Mouse (Mus musculus) naive thymus-derived CD4-positive, alpha-beta T cell, adult 2 months (primary cell): ENCODE results near the gene Hnrnpa0.
"Not testable (repeated sequence)": the region's sequence is repeated elsewhere in the genome, so short reads cannot be mapped to it uniquely, and the experiment has no call there.

Experiments
- DNase-seq: peaks from one replicate; pipeline ENCODE4 v3.0.0-alpha.2; 2011; ENCODE audit warnings: low read depth

The Hnrnpa0 gene

DNA sequence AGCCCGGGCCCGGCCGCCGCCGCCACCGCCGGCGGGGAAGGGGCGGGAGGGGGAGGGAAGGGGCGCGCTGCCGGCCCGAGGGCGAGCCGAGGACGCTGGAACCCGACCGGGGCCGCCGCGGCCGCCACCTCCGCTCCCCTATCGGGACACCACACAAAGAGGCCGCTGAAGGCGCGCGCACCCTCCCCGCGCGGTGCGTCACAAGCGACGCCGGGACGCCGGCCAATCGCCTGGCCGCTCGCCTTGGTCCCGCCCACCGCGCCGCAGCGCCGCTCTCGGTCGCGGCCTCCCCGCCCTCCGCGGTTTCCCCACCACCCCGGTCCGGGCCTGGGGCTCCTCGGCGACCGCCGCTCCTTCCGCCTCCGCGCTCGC, at the start of gene Hnrnpa0:
Hnrnpa0 (minus strand) TSS at position 161 of the 372 bp plus-strand sequence.
- peak; percentile 97 for DNase-seq

DNA sequence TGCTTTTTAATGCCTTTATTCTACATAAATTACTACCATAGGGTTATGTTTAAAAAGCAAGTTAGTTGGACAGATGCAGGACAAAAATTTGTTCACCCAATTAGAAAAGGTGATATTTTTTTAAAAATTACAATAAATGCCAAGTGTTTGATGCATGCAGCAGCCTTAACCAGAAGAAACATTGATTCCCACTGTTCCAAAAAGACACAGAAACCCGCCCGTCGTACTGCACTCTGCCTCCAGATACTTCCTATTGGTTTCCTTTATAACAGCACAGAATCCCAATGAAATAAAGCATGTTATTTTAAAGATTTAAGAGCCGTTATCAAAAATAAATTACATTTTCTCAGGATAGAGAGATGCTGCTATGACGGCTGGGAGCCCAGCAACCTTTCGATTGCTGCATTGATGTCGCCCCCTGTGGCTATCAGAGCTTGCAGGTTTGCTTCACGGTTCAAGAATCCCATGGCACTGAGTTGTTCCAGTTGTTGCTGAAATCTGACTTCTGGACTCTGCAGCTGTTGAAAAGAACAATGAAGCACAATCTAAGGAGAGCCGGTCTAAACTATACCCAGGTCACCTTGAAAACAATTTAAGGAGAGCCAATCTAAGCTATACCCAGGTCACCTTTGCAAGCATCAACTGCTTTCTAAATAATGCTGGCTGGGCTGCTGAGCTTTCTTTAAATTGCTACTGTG, 49.3 kb upstream of the Hnrnpa0 start:
- DNase-seq: no peak

- no peak for DNase-seq
Measured at GRCm38 (mm10) chr13:58176105-58176504, 47.7 kb upstream of the Hnrnpa0 start.

- DNase-seq: no peak
Measured at GRCm38 (mm10) chr13:58168119-58168518, 39.8 kb upstream of the Hnrnpa0 start.

GRCm38 (mm10) chr13:58163343-58163742, 35.0 kb upstream of the Hnrnpa0 start:
- no peak for DNase-seq

- no peak for DNase-seq
Measured at GRCm38 (mm10) chr13:58160761-58161160, 32.4 kb upstream of the Hnrnpa0 start.

- DNase-seq: peak; percentile 93
Measured at GRCm38 (mm10) chr13:58158099-58158912, 29.9 kb upstream of the Hnrnpa0 start.

- DNase-seq: peak; percentile 78
Measured at GRCm38 (mm10) chr13:58157447-58158098, 29.2 kb upstream of the Hnrnpa0 start, which contains the start of gene Idnk. TSS of gene Idnk (plus strand) at chr13:58157649.

GRCm38 (mm10) chr13:58157036-58157435, 28.7 kb upstream of the Hnrnpa0 start:
- no peak for DNase-seq

DNA sequence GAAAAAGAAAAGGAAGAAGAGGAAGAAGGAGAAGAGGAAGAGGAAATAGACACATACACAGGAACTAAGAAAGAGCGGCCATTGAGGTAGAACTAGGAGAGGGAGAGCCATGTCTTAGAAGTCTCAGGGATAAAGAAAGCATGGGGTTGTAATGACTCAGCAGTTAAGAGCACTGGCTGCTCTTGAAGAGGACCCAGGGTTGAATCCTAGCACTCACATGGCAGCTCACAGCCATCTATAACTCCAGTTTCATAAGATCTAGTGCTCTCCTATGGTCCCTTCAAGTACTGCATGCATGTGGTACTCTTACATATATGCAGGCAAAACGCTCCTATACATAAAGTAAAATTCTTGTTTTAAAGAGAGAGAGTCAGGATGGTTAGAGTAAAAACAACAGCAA, 27.7 kb upstream of the Hnrnpa0 start:
- no peak for DNase-seq

DNA sequence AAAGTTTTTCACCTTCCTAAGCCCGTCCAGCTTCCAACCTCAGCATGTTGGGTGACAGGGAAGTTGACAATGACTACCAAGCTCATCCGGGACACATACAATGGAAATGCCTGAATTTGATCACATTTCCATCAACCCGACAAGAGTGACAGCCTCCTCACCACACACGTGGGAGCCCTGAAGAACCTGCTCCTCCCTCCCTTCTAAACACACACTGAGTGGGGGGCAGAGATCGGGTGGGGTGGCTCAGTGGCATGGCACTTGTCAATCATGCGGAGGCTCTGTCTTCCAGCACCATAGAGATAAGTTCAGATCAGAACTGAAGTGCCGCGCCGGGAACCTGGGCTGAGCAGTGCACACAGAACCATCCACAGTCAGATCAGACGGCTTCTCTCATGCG, 22.1 kb upstream of the Hnrnpa0 start:
- DNase-seq: no peak

DNA sequence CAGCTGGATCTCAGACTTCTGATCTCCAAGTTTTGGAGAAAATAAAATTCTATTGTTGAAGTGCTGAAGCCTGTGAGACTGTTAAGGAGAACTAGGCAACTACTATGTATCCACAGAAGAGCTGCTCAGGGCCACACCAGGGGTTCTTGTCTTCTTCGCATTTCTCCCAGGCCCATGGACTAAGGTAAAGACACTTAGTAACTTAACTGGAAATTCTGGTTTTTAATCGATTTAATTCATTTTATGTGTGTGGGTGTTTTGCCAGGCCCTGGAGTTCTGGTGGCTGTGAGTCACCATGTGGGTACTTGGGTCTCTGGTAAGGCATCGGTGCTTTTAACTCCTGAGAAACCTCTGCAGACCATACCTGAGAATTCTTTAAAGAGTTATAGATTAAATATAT, 21.3 kb upstream of the Hnrnpa0 start:
- no peak for DNase-seq

DNA sequence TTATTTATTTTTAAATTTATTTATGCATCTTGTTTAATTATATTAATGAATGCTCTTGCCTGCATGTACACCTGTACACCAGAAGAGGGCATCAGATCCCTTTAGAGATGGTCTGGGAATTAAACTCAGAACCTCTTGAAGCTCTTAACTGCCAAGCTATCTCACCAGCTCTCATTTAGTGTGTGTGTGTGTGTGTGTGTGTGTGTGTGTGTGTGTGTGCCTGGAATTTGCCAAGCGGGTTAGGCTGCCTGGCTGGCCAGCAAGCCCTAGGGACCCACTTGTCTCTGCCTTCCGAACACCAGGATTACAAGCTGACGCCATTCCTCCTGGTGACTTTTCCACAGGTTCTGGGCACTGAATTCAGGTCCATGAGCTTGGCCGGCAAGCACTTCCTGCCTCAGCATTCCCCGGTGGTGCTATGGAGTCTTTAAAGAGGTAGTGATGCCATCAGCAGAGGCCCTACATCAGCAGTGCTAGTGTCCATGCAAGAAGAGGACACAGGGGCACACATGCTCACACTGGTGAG, 20.7 kb upstream of the Hnrnpa0 start:
- DNase-seq: peak; percentile 50

GRCm38 (mm10) chr13:58148256-58148831, 20.0 kb upstream of the Hnrnpa0 start:
- peak; percentile 58 for DNase-seq

DNA sequence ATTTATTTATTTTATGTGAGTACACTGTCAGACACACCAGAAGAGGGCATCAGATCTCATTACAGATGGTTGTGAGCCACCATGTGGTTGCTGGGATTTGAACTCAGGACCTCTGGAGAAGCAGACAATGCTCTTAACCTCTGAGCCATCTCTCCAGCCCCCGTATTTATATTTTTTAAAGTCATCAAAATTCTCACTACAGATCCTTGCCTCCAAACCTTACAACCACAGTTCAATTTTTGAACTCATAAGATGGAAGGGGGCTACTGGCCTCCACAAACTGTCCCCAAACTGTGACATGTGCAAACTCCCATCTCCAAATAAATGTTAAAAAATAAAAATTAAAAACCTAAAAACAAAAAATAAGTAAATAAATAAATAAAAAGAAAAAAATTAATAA, 19.4 kb upstream of the Hnrnpa0 start:
- DNase-seq: no peak

DNA sequence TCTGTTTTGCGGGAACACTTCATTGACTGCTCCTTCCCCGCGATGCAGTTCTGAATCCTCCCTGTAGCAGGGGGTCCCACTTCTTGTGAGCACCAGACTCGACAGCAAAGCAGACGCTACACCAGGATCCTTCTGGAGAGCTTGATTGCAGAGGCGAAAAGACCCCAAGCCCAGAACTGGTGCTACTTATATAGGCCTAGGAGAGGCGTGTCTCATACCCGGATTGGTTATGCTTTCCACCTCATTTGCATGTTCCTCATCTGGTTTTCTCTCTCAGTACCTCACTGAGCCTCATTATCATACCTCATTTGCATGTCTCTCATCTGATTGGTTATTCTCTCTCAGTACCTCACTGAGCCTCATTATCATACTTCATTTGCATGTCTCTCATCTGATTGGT, 18.2 kb upstream of the Hnrnpa0 start:
- not testable (repeated sequence) for DNase-seq

- no peak for DNase-seq
Measured at GRCm38 (mm10) chr13:58131692-58132091, 3.3 kb upstream of the Hnrnpa0 start.

DNA sequence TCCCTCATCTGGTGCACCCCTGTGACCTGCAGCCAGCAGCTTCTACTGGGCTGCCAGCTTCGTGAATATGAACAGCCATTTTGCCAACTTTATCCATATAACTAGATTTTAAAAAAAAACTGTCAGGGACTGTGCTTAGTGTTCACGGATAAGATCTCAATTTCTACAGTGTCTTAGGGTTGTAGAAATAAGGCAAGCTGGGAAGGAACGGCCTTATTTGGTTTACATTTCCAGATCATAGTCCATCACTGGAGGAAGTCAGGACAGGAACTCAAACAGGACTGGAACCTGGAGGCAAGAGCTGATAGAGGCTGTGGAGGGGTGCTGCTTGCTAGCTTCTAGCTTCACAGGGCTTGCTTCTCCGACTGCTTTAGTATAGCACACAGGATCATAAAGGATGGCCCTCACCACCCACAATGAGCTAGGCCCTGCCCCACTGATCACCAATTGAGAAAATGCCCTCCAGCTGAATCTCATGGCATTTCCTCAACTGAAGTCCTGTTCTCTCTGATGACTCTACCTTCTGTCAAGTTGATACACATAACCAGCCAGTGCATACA, 1.4 kb upstream of the Hnrnpa0 start:
- peak; percentile 46 for DNase-seq

DNA sequence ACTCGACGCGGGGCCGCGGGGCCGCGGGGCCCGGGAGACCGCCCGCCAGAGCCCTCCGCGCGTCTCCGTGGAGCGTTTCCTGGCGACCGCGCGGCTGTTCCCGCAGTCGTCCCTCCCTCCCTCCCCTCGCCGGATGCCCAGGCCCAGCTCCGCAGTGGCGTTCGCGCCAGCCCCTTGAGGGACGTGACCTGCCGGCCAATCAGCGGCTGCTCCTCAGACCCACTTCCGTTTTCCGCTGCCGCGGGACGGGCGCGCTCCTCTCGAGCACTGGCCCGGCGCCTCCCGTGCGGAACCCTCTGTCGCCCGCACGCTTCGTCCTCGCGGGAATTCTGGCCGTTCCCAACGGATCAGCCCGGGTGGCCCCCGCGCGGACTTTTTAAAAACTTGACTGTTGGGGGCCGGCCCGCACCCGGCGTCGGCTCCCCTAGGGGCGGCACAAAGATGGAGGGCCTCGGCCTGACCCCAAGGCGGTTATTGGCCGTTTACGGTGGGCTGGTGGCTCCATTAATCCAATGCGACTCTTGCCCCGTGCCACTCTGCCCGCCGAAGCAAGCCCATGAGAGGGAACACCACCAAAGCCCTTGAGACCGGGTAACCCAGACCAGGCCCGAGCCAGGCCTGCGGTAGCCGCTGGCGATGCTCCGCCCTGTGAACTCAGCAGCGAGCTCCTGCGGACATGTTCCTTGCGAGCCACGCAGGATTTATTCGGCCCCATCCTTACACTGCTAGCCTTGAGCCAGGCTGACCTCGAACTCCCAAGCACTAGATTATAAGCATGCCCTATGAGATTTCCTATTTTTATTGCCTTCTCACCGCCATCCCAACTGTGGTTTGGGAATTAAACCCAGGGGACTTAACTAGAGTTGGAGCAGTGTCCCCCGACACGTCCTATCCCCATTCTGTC, 664 bp upstream of the Hnrnpa0 start:
- peak; percentile 96 for DNase-seq

DNA sequence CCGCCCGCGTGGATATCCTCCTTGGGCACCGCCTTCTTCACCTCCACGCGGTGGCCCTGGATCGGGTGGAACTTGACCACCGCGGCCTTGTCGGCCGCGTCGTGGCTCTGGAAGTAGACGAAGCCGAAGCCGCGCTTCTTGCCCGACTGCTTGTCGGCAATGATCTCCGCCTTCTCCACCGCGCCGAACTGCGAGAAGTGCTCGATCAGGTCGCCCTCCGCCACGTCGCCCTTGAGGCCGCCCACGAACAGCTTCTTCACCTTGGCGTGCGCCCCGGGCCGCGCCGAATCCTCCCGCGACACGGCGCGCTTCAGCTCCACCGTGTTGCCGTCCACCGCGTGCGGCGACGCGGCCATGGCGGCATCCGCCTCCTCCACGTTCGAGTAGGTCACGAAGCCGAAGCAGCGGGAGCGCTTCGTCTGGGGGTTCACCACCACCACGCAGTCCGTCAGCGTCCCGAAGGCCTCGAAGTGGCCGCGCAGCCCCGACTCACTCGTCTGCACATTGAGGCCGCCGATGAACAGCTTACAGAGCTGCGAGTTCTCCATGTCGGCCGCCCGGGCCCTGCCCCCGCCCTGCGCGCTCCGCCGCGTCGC, 492 bp downstream of the Hnrnpa0 start:
- DNase-seq: peak; percentile 82
